Mouse (Mus musculus): Measurements from ENCODE around the gene Defa21. TPM values are rescaled to one million over a fixed set of nuclear protein-coding genes. Genes with fewer than 3 reads are reported as not detected.

Gene Defa21
- polyA plus RNA-seq (2012; rRNA removed), result not detected in 2 replicates

DNA sequence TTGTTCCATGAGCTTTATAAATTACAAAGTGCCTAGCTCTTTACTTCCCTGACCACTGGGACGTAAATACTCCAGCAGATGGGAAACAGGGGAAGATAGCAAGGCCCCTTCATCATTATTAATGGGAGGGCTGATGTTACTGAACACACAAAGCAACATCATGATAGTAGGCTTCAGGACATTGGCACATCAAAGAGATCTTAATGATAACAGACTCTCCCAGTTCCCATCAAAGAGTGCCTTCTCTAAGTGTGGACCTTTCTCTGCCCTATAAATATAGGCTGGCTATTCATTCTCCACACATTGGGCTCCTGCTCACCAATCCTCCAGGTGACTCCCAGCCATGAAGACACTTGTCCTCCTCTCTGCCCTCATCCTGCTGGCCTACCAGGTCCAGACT lies at the start of gene Defa21:
Gene Defa21 (plus strand): TSS at position 301 of the 400 bp plus-strand sequence.

DNA sequence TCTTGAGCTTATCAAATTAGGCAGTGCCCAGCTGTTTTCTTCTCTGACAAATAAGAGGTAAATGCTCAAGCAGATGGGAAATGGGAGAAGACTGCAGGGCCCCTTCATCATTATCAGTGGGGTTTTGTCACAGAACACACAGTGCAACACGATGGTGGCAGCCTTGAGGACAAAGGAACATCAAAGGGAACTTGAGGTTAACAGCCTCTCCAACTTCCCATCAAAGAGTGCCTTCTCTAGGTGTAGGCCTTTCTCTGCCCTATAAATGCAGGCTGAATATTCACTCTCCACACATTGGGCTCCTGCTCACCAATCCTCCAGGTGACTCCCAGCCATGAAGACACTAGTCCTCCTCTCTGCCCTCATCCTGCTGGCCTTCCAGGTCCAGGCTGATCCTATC lies 29.4 kb downstream of the Defa21 start, which contains the start of gene Defa23:
Gene Defa23 (plus strand): TSS at position 301 of the 400 bp plus-strand sequence.

GRCm38 (mm10) chr8:21064738-21065137 lies 39.4 kb downstream of the Defa21 start, which contains the start of gene Defa35:
Gene Defa35, plus strand, starts transcription at chr8:21065038.

Other genes with a start within 250 kb of the Defa21 start
- gene Defb33, start 132.9 kb upstream of the Defa21 start, polyA plus RNA-seq (2012; rRNA removed), result not detected in 2 replicates
- gene Gm15056, start 122.9 kb upstream of the Defa21 start, polyA plus RNA-seq (2012; rRNA removed), result not detected in 2 replicates
- gene Gm6040, start 103.5 kb upstream of the Defa21 start, polyA plus RNA-seq (2012; rRNA removed), result not detected in 2 replicates
- gene AY761185, start 80.8 kb upstream of the Defa21 start, polyA plus RNA-seq (2012; rRNA removed), result 1.5 TPM in 1 of 2 replicates, not detected in the other
- not detected in 2 replicates for gene Defa23, start 29.5 kb downstream of the Defa21 start, polyA plus RNA-seq (2012; rRNA removed)
- gene Defa35, start 39.5 kb downstream of the Defa21 start, polyA plus RNA-seq (2012; rRNA removed), result not detected in 2 replicates
- not detected in 2 replicates for gene Defa25, start 58.9 kb downstream of the Defa21 start, polyA plus RNA-seq (2012; rRNA removed)
- gene Gm14851, start 70.5 kb downstream of the Defa21 start, polyA plus RNA-seq (2012; rRNA removed), result not detected in 2 replicates
- not detected in 2 replicates for gene Defa30, start 109.1 kb downstream of the Defa21 start, polyA plus RNA-seq (2012; rRNA removed)
- gene Defa22, start 136.7 kb downstream of the Defa21 start, polyA plus RNA-seq (2012; rRNA removed), result not detected in 2 replicates
- gene Defa31, start 166.1 kb downstream of the Defa21 start, polyA plus RNA-seq (2012; rRNA removed), result not detected in 2 replicates
- gene Gm15293, start 176.0 kb downstream of the Defa21 start, polyA plus RNA-seq (2012; rRNA removed), result not detected in 2 replicates
- gene Gm15292, start 224.2 kb downstream of the Defa21 start, polyA plus RNA-seq (2012; rRNA removed), result not detected in 2 replicates